Mouse (Mus musculus) left cerebral cortex, postnatal 14 days (tissue): ENCODE results near the gene Il17rd. TPM values are rescaled to one million over a fixed set of nuclear protein-coding genes. Genes with fewer than 3 reads are reported as not detected.

ENCODE experiments used
- total RNA-seq, 2 experiments: library from RNA; stranded (reverse); gene quantifications; 2 replicates each; pipeline ENCODE4 v1.2.3; 2021

The Il17rd gene
- total RNA-seq, 2 experiments from 2014 or later: 2.9 to 3.1 TPM

Other genes starting within 250 kb of the Il17rd start
- gene Asb14, start 144.4 kb upstream of the Il17rd start, total RNA-seq: under 1 TPM in 1 of 2 experiments, not detected in 1; 0.38 TPM
- 10 to 100 TPM; 61.8 to 63.2 TPM for gene Appl1, start 67.7 kb upstream of the Il17rd start, total RNA-seq
- not detected for gene Hesx1, start 44.5 kb upstream of the Il17rd start, total RNA-seq
- gene Arhgef3, start 76.0 kb downstream of the Il17rd start, total RNA-seq: 10 to 100 TPM; 50.4 to 50.5 TPM